Mouse (Mus musculus) liver, adult 2 months (tissue): ENCODE results near the gene Kctd13. TPM values are rescaled to one million over a fixed set of nuclear protein-coding genes. Genes with fewer than 3 reads are reported as not detected.
"Not testable (repeated sequence)": the region's sequence is repeated elsewhere in the genome, so short reads cannot be mapped to it uniquely, and the experiment has no call there.

ENCODE experiments used
- DNase-seq: peaks from one replicate; pipeline ENCODE4 v3.0.0-alpha.2; 2011; ENCODE audit warnings: low read depth, low spot score; ENCODE audit errors: extremely low read depth
- H3K27ac ChIP-seq: fragments of 200-500 bp; replicated peaks from 2 replicates; pipeline ENCODE4 v1.5.1; 2012; ENCODE audit warnings: low read depth, mild to moderate bottlenecking, control low read depth, inconsistent platforms, low read length; ENCODE audit not compliant: insufficient read depth
- H3K27me3 ChIP-seq: fragments of 200-500 bp; 2 replicates; pipeline ENCODE4 v1.6.1; 2012; ENCODE audit warnings: mild to moderate bottlenecking, moderate library complexity, low read length, inconsistent platforms; ENCODE audit not compliant: control insufficient read depth, insufficient read depth
- H3K36me3 ChIP-seq: fragments of 200-500 bp; 2 replicates; pipeline ENCODE4 v1.6.1; 2012; ENCODE audit warnings: low read length, inconsistent platforms; ENCODE audit not compliant: control insufficient read depth, insufficient read depth
- H3K4me1 ChIP-seq: fragments of 200-500 bp; 2 replicates; pipeline ENCODE4 v1.6.1; 2011; ENCODE audit warnings: low read length; ENCODE audit not compliant: control insufficient read depth, insufficient read depth
- H3K4me3 ChIP-seq: fragments of 200-500 bp; 2 replicates; pipeline ENCODE4 v1.5.1; 2011; ENCODE audit warnings: low read depth, mild to moderate bottlenecking, control low read depth, low read length, moderate library complexity; ENCODE audit not compliant: insufficient read depth
- H3K79me2 ChIP-seq: fragments of 200-500 bp; 2 replicates; pipeline ENCODE4 v1.6.1; 2012; ENCODE audit warnings: inconsistent platforms, mild to moderate bottlenecking, low read length, moderate library complexity; ENCODE audit not compliant: control insufficient read depth, insufficient read depth
- H3K9ac ChIP-seq: fragments of 200-500 bp; 2 replicates; pipeline ENCODE4 v1.6.1; 2012; ENCODE audit warnings: low read depth, mild to moderate bottlenecking, control low read depth, inconsistent platforms, low read length
- CTCF ChIP-seq: fragments of 200-500 bp; IDR thresholded peaks from 2 replicates; pipeline ENCODE4 v1.5.1; 2011; ENCODE audit warnings: low read depth, low read length, control low read depth
- POLR2A ChIP-seq: fragments of 200-500 bp; IDR thresholded peaks from 2 replicates; pipeline ENCODE4 v1.6.1; 2011; ENCODE audit warnings: low read length, control low read depth; ENCODE audit not compliant: insufficient read depth; ENCODE audit errors: extremely low read depth
- WGBS: fragments of 180-500 bp; shearing (Covaris S2); methylation state at CpG from one replicate; pipeline ENCODE4 v1.1.7; 2018; 5-methylcytosine and 5-hydroxymethylcytosine counted together
- polyA plus RNA-seq: library from polyadenylated mRNA; depleted of rRNA; stranded (reverse); fragments of >200 nt; gene quantifications from 2 replicates; pipeline ENCODE4 v1.2.3, GENCODE M21; 2012
- total RNA-seq: library from RNA; depleted of rRNA; stranded (reverse); fragments of >200 nt; gene quantifications from 2 replicates; pipeline ENCODE4 v1.2.3, GENCODE M21; 2014

The Kctd13 gene
- total and polyA plus RNA-seq, 2 experiments, result 2.1 to 7.6 TPM

DNA sequence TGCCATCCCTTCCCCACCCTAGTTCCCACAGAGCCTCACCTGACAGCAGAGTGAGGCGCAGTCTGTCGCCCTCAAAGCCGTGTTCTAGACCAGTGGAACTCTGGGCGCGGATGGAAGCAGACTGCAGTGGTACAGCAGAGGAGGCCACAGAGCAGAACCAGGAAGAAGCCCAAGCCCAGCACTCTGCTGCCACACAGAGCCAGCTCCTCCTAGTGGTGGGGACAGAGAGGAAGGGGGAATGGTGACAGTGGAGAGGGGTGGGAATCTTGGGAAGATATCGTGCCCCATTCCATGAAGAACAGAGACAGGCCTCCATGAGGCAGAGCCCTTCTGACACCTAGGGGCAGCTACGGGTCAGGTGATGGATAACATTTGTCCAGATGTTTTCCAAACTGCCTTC lies 39.8 kb upstream of the Kctd13 start:
- H3K36me3 ChIP-seq, result peaks cover 37% of the 10 kb centered on the region
- TF ChIP-seq POLR2A (no peak), CTCF (peak; percentile 70)
- H3K79me2 ChIP-seq, result peaks cover 4% of the 10 kb centered on the region; the same call in 1 of the 2 replicates
- H3K4me1 ChIP-seq, result peaks cover 1% of the 10 kb centered on the region
- H3K4me3 ChIP-seq, result peak overlapping the region; percentile 40; the same call in 1 of the 2 replicates
- no peak for DNase-seq
- no peaks in the 10 kb centered on the region for H3K27me3 ChIP-seq
- H3K27ac ChIP-seq, result no peak overlapping the region
- H3K9ac ChIP-seq, result no peak overlapping the region
- 57% methylated on average over 7 of the region's 7 CpGs for WGBS

GRCm38 (mm10) chr7:126896912-126897311 lies 31.8 kb upstream of the Kctd13 start:
- H3K4me3 ChIP-seq, result peak overlapping the region; percentile 22; the same call in 1 of the 2 replicates
- H3K27me3 ChIP-seq, result no peaks in the 10 kb centered on the region
- TF ChIP-seq CTCF (0 out of 2 replicates have a peak, but pooled peaks have one; percentile 1), POLR2A (no peak)
- WGBS, result 94% methylated on average over 5 of the region's 5 CpGs
- H3K9ac ChIP-seq, result peak overlapping the region; percentile 15; the same call in 1 of the 2 replicates
- peaks cover 36% of the 10 kb centered on the region for H3K36me3 ChIP-seq
- H3K79me2 ChIP-seq, result peaks cover 5% of the 10 kb centered on the region; the same call in 1 of the 2 replicates
- peak overlapping the region; percentile 69 for H3K27ac ChIP-seq
- 0 out of 2 replicates have a peak, but pooled peaks cover 4% of the 10 kb centered on the region for H3K4me1 ChIP-seq
- DNase-seq, result no peak

- 50% methylated on average over 16 of the region's 16 CpGs for WGBS
- H3K27me3 ChIP-seq, result no peaks in the 10 kb centered on the region
- H3K79me2 ChIP-seq, result peaks cover 6% of the 10 kb centered on the region; the same call in 1 of the 2 replicates
- H3K4me1 ChIP-seq, result 0 out of 2 replicates have a peak, but pooled peaks cover 4% of the 10 kb centered on the region
- DNase-seq, result peak; percentile 43
- peak overlapping the region; percentile 64 for H3K27ac ChIP-seq
- TF ChIP-seq POLR2A (no peak), CTCF (no peak)
- peaks cover 36% of the 10 kb centered on the region for H3K36me3 ChIP-seq
- H3K9ac ChIP-seq, result peak overlapping the region; percentile 76
- H3K4me3 ChIP-seq, result peak overlapping the region; percentile 79
These were observed 31.1 kb upstream of the Kctd13 start for GRCm38 (mm10) chr7:126897390-126898101.

GRCm38 (mm10) chr7:126898102-126898990 lies 30.3 kb upstream of the Kctd13 start:
- Histone ChIP-seq H3K36me3 (peaks cover 35% of the 10 kb centered on the region), H3K9ac (peak overlapping the region; percentile 76), H3K79me2 (peaks cover 13% of the 10 kb centered on the region), H3K4me3 (peak overlapping the region; percentile 79), H3K27me3 (no peaks in the 10 kb centered on the region), H3K4me1 (0 out of 2 replicates have a peak, but pooled peaks cover 4% of the 10 kb centered on the region), H3K27ac (peak overlapping the region; percentile 64)
- peak; percentile 78 for DNase-seq
- 22% methylated on average over 37 of the region's 37 CpGs for WGBS
- TF ChIP-seq CTCF (no peak), POLR2A (peak; percentile 24; the same call in 1 of the 2 replicates)

GRCm38 (mm10) chr7:126899781-126900180 lies 28.9 kb upstream of the Kctd13 start:
- not testable (repeated sequence) for H3K4me1 ChIP-seq, H3K9ac ChIP-seq, DNase-seq, H3K27ac ChIP-seq, H3K27me3 ChIP-seq, H3K4me3 ChIP-seq
- H3K79me2 ChIP-seq, result peaks cover 20% of the 10 kb centered on the region
- WGBS, result 97% methylated on average over 7 of the region's 9 CpGs
- H3K36me3 ChIP-seq, result peaks cover 30% of the 10 kb centered on the region
